17 mouse cellular contexts compared by ENCODE assay signal in the genomic region with DNA sequence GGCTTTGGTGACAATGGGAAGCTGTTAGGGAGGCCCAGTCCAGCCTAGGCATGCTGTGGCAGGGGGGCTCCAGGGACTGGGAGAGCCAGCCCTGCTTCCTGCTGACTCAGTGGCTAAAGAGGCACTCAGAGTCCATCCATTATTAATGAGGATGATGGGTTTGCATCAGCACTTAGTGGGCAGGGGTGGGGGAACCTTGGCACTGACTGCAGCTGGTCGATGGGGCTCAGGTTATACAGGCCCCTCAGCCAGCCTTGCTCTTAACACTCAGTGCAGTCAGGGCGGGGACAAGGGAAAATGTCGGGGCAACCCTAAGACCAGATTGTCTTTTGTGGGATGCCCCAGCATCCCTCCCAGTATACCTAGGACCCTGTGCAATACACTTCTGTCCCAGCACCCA. TPM values are rescaled to one million over a fixed set of nuclear protein-coding genes. Genes with fewer than 3 reads are reported as not detected.
DNase-seq lines count a peak whose midpoint lies in the region; ATAC-seq lines count a peak whose summit lies in the region.
"Had no signal": no experiment of that assay in that cellular context is flagged by ENCODE, and none has a peak within 500 bp of the region (broad histone marks: within the 10 kb centered on the region; RNA-seq: fewer than 3 reads in every experiment).

No protein-coding gene starts in this region.

- 0 out of 2 replicates have a peak overlapping the region, but pooled peaks have one; percentile 5 for H3K9ac ChIP-seq in limb, embryonic 11.5 days (ENCODE audit: low read length)
- H3K9ac ChIP-seq in neural tube, embryonic 13.5 days, result 0 out of 2 replicates have a peak overlapping the region, but pooled peaks have one; percentile 8
- no peak overlapping the region for H3K9ac ChIP-seq in neural tube, embryonic 15.5 days (replicated peaks)
- H3K9ac ChIP-seq: forebrain, embryonic 13.5 days; forebrain, postnatal 0 days; heart, embryonic 15.5 days; hindbrain, embryonic 15.5 days had no signal

- no peaks in the 10 kb centered on the region for H3K27me3 ChIP-seq in limb, embryonic 11.5 days (ENCODE audit: control insufficient read depth, insufficient read depth, low read length)
- H3K27me3 ChIP-seq in limb, embryonic 10.5 days (ENCODE audit: low read depth, poor library complexity, severe bottlenecking), result no peaks in the 10 kb centered on the region
- no peaks in the 10 kb centered on the region for H3K27me3 ChIP-seq in neural tube, embryonic 13.5 days
- no peaks in the 10 kb centered on the region for H3K27me3 ChIP-seq in neural tube, embryonic 15.5 days (replicated peaks)
- H3K27me3 ChIP-seq: CH12.LX; forebrain, embryonic 13.5 days; heart, embryonic 15.5 days; hindbrain, embryonic 15.5 days had no signal

- no peak overlapping the region for H3K4me2 ChIP-seq in limb, embryonic 11.5 days (ENCODE audit: low read depth, severe bottlenecking)
- no peak overlapping the region for H3K4me2 ChIP-seq in neural tube, embryonic 13.5 days
- H3K4me2 ChIP-seq in neural tube, embryonic 15.5 days, result no peak overlapping the region
- H3K4me2 ChIP-seq: forebrain, embryonic 13.5 days; heart, embryonic 11.5 days; heart, embryonic 15.5 days; hindbrain, embryonic 15.5 days had no signal

- ATAC-seq in limb, embryonic 11.5 days (ENCODE audit: insufficient number of reproducible peaks, low FRiP score, low TSS enrichment, low read depth), result no peak
- peak; percentile 58 for ATAC-seq in neural tube, embryonic 13.5 days (ENCODE audit: low read depth)
- ATAC-seq in neural tube, embryonic 15.5 days (ENCODE audit: low FRiP score), result no peak
- ATAC-seq: forebrain, embryonic 13.5 days; forebrain, postnatal 0 days had no signal

- no peak overlapping the region for H3K4me3 ChIP-seq in limb, embryonic 11.5 days (ENCODE audit: low read depth, low read length)
- no peak overlapping the region for H3K4me3 ChIP-seq in limb, embryonic 10.5 days
- H3K4me3 ChIP-seq in neural tube, embryonic 13.5 days, result no peak overlapping the region
- no peak overlapping the region for H3K4me3 ChIP-seq in neural tube, embryonic 15.5 days (replicated peaks)
- H3K4me3 ChIP-seq: forebrain, embryonic 13.5 days; heart, adult 2 months; heart, embryonic 15.5 days; hindbrain, embryonic 15.5 days had no signal

- DNase-seq in cerebellum, adult 9-11 months, result peak; percentile 40
- DNase-seq in cerebellum, postnatal 36 days, result no peak
- no peak for DNase-seq in limb, embryonic 11.5 days (ENCODE audit: low spot score)
- DNase-seq in limb, embryonic 10.5 days (ENCODE audit: low spot score), result no peak
- no peak for DNase-seq in adipocyte (ENCODE audit: low spot score)
- DNase-seq: adrenal gland, adult 8-10 months; forebrain, postnatal 0 days; gastrocnemius, postnatal 14 days; heart, adult 2 months; heart, postnatal 14 days had no signal

- no peak overlapping the region for H3K27ac ChIP-seq in limb, embryonic 11.5 days (replicated peaks; ENCODE audit: low read depth, low read length)
- no peak overlapping the region for H3K27ac ChIP-seq in limb, embryonic 10.5 days
- peak overlapping the region; percentile 61; the same call in 1 of the 2 replicates for H3K27ac ChIP-seq in neural tube, embryonic 13.5 days (replicated peaks)
- no peak overlapping the region for H3K27ac ChIP-seq in neural tube, embryonic 15.5 days (replicated peaks)
- H3K27ac ChIP-seq: forebrain, embryonic 13.5 days; heart, adult 2 months; heart, embryonic 15.5 days; hindbrain, embryonic 15.5 days had no signal

- peaks cover 6% of the 10 kb centered on the region for H3K36me3 ChIP-seq in limb, embryonic 11.5 days (ENCODE audit: control insufficient read depth, insufficient read depth, low read length)
- H3K36me3 ChIP-seq in limb, embryonic 10.5 days, result peaks cover 92% of the 10 kb centered on the region
- H3K36me3 ChIP-seq in neural tube, embryonic 13.5 days, result peaks cover 75% of the 10 kb centered on the region
- H3K36me3 ChIP-seq in neural tube, embryonic 15.5 days, result peaks cover 49% of the 10 kb centered on the region

- H3K4me1 ChIP-seq in limb, embryonic 11.5 days (ENCODE audit: control insufficient read depth, insufficient read depth, low read length), result no peaks in the 10 kb centered on the region
- no peaks in the 10 kb centered on the region for H3K4me1 ChIP-seq in limb, embryonic 10.5 days
- peaks cover 5% of the 10 kb centered on the region; the same call in 1 of the 2 replicates for H3K4me1 ChIP-seq in neural tube, embryonic 13.5 days (replicated peaks)
- H3K4me1 ChIP-seq in neural tube, embryonic 15.5 days, result no peaks in the 10 kb centered on the region
- H3K4me1 ChIP-seq: forebrain, embryonic 13.5 days; heart, embryonic 15.5 days; hindbrain, embryonic 15.5 days had no signal

- 87% methylated on average over 3 of the region's 3 CpGs for WGBS in limb, embryonic 11.5 days
- WGBS in limb, embryonic 10.5 days, result 96% methylated on average over 3 of the region's 3 CpGs
- WGBS in neural tube, embryonic 13.5 days, result 79% methylated on average over 3 of the region's 3 CpGs
- 79% methylated on average over 3 of the region's 3 CpGs for WGBS in neural tube, embryonic 15.5 days

- no peaks in the 10 kb centered on the region for H3K9me3 ChIP-seq in limb, embryonic 11.5 days (ENCODE audit: control insufficient read depth, low read length)
- no peaks in the 10 kb centered on the region for H3K9me3 ChIP-seq in limb, embryonic 10.5 days (replicated peaks)
- no peaks in the 10 kb centered on the region for H3K9me3 ChIP-seq in neural tube, embryonic 13.5 days
- no peaks in the 10 kb centered on the region for H3K9me3 ChIP-seq in neural tube, embryonic 15.5 days (replicated peaks)
- H3K9me3 ChIP-seq: forebrain, embryonic 13.5 days; heart, embryonic 15.5 days; hindbrain, embryonic 15.5 days had no signal

RNA-seq across cellular contexts. Expression of a gene that starts 9.2 kb away (rescaled TPM):
- 1.7 and 1.9 TPM in 2 replicates for polyA plus RNA-seq in limb, embryonic 11.5 days (2014; fragmentation: Nextera tagmentation; extraction: Ambion mirVana)
- polyA plus RNA-seq in limb, embryonic 10.5 days (2016; fragmentation: Nextera tagmentation; extraction: Ambion mirVana), result 1.9 and 3.5 TPM in 2 replicates
- 2.8 and 3.0 TPM in 2 replicates for polyA plus RNA-seq in neural tube, embryonic 13.5 days (2015; fragmentation: Nextera tagmentation; extraction: Ambion mirVana)
- 2.2 and 2.8 TPM in 2 replicates for polyA plus RNA-seq in neural tube, embryonic 15.5 days (2015; fragmentation: Nextera tagmentation; extraction: Ambion mirVana)

RNA-seq across cellular contexts. Expression of a gene that starts 13.1 kb away (rescaled TPM):
- 20.6 and 22.0 TPM in 2 replicates for polyA plus RNA-seq in limb, embryonic 11.5 days (2014; fragmentation: Nextera tagmentation; extraction: Ambion mirVana)
- 25.2 and 26.4 TPM in 2 replicates for polyA plus RNA-seq in limb, embryonic 10.5 days (2016; fragmentation: Nextera tagmentation; extraction: Ambion mirVana)
- 21.9 and 25.3 TPM in 2 replicates for polyA plus RNA-seq in neural tube, embryonic 13.5 days (2015; fragmentation: Nextera tagmentation; extraction: Ambion mirVana)
- polyA plus RNA-seq in neural tube, embryonic 15.5 days (2015; fragmentation: Nextera tagmentation; extraction: Ambion mirVana), result 22.0 and 28.9 TPM in 2 replicates

RNA-seq across cellular contexts. Expression of a gene that starts 18.1 kb away (rescaled TPM):
- polyA plus RNA-seq in limb, embryonic 11.5 days (2014; fragmentation: Nextera tagmentation; extraction: Ambion mirVana), result 0.37 and 1.3 TPM in 2 replicates
- polyA plus RNA-seq in limb, embryonic 10.5 days (2016; fragmentation: Nextera tagmentation; extraction: Ambion mirVana), result 0.54 and 0.74 TPM in 2 replicates
- 0.18 TPM in 1 of 2 replicates, not detected in the other for polyA plus RNA-seq in neural tube, embryonic 13.5 days (2015; fragmentation: Nextera tagmentation; extraction: Ambion mirVana)
- polyA plus RNA-seq in neural tube, embryonic 15.5 days (2015; fragmentation: Nextera tagmentation; extraction: Ambion mirVana), result 0.50 TPM in 1 of 2 replicates, not detected in the other
- polyA plus RNA-seq: forebrain, embryonic 13.5 days; forebrain, postnatal 0 days; heart, embryonic 15.5 days had no signal

RNA-seq across cellular contexts. Expression of a gene that starts 21.0 kb away (rescaled TPM):
- polyA plus RNA-seq in limb, embryonic 11.5 days (2014; fragmentation: Nextera tagmentation; extraction: Ambion mirVana), result 26.4 and 29.9 TPM in 2 replicates
- polyA plus RNA-seq in limb, embryonic 10.5 days (2016; fragmentation: Nextera tagmentation; extraction: Ambion mirVana), result 31.8 and 37.5 TPM in 2 replicates
- polyA plus RNA-seq in neural tube, embryonic 13.5 days (2015; fragmentation: Nextera tagmentation; extraction: Ambion mirVana), result 43.8 and 44.0 TPM in 2 replicates
- 44.3 and 51.6 TPM in 2 replicates for polyA plus RNA-seq in neural tube, embryonic 15.5 days (2015; fragmentation: Nextera tagmentation; extraction: Ambion mirVana)

RNA-seq across cellular contexts. Expression of a gene that starts 32.3 kb away (rescaled TPM):
- 56.3 and 63.4 TPM in 2 replicates for polyA plus RNA-seq in limb, embryonic 11.5 days (2014; fragmentation: Nextera tagmentation; extraction: Ambion mirVana)
- 70.8 and 76.2 TPM in 2 replicates for polyA plus RNA-seq in limb, embryonic 10.5 days (2016; fragmentation: Nextera tagmentation; extraction: Ambion mirVana)
- 48.6 and 64.1 TPM in 2 replicates for polyA plus RNA-seq in neural tube, embryonic 13.5 days (2015; fragmentation: Nextera tagmentation; extraction: Ambion mirVana)
- 52.3 and 53.5 TPM in 2 replicates for polyA plus RNA-seq in neural tube, embryonic 15.5 days (2015; fragmentation: Nextera tagmentation; extraction: Ambion mirVana)
